Mouse (Mus musculus) CH12.LX (cell line): ENCODE results near the gene Crybg2.

Source experiments
- BHLHE40 ChIP-seq: IDR thresholded peaks from 2 replicates; pipeline ENCODE4 v1.6.1; 2011; ENCODE audit warnings: mild to moderate bottlenecking, low read depth, low read length, improper control_type of control experiment
- CHD2 ChIP-seq: IDR thresholded peaks from 2 replicates; pipeline ENCODE4 v1.6.1; 2011; ENCODE audit warnings: low read length, improper control_type of control experiment
- CTCF ChIP-seq, 2 experiments: IDR thresholded peaks in 1 of 2; conservative IDR thresholded peaks in 1 of 2; 2 replicates each; pipeline ENCODE4 v1.5.1; 2011 to 2012; ENCODE audit warnings: low read depth in 2 of 2, low read length in 2 of 2, improper control_type of control experiment in 1 of 2, inconsistent platforms in 1 of 2, mild to moderate bottlenecking in 1 of 2, moderate library complexity in 1 of 2
- E2F4 ChIP-seq: IDR thresholded peaks from 2 replicates; pipeline ENCODE4 v1.6.1; 2011; ENCODE audit warnings: low read depth, low read length, improper control_type of control experiment; ENCODE audit not compliant: insufficient replicate concordance
- MAX ChIP-seq: IDR thresholded peaks from 2 replicates; pipeline ENCODE4 v1.6.1; 2011; ENCODE audit warnings: low read length, improper control_type of control experiment
- POLR2A ChIP-seq: IDR thresholded peaks from 2 replicates; pipeline ENCODE4 v1.6.1; 2011; ENCODE audit warnings: low read depth, mild to moderate bottlenecking, improper control_type of control experiment, low read length
- SMC3 ChIP-seq: IDR thresholded peaks from 2 replicates; pipeline ENCODE4 v1.6.1; 2011; ENCODE audit warnings: low read depth, low read length, improper control_type of control experiment
- USF2 ChIP-seq: conservative IDR thresholded peaks from 2 replicates; pipeline ENCODE4 v1.6.1; 2011; ENCODE audit warnings: low read depth, low read length, improper control_type of control experiment
- ZC3H11A ChIP-seq: IDR thresholded peaks from 2 replicates; pipeline ENCODE4 v1.6.1; 2012; ENCODE audit warnings: low read depth, mild to moderate bottlenecking, inconsistent platforms, low read length, improper control_type of control experiment
- ZKSCAN1 ChIP-seq: IDR thresholded peaks from 2 replicates; pipeline ENCODE4 v1.6.1; 2012; ENCODE audit warnings: low read depth, inconsistent platforms, low read length, improper control_type of control experiment, borderline replicate concordance
- ZNF384 ChIP-seq: IDR thresholded peaks from 2 replicates; pipeline ENCODE4 v1.6.1; 2012; ENCODE audit warnings: low read depth, low read length, improper control_type of control experiment, inconsistent platforms

- TF ChIP-seq ZKSCAN1: no peak
- peak; percentile 73 to 77 for TF ChIP-seq CTCF (conservative IDR thresholded peaks at IDR 0.05 in 1 of 2, IDR thresholded peaks at IDR 0.05 in 1 of 2; ENCODE audit: low read depth in 2 of 2, low read length in 2 of 2)
- peak; percentile 71 for TF ChIP-seq SMC3
- no peak for TF ChIP-seq BHLHE40
- TF ChIP-seq USF2: no peak
- no peak for TF ChIP-seq ZC3H11A
- no peak for TF ChIP-seq MAX
- no peak for TF ChIP-seq POLR2A
- TF ChIP-seq E2F4: no peak
- TF ChIP-seq ZNF384: no peak
- no peak for TF ChIP-seq CHD2
These were observed 26.8 kb downstream of the Crybg2 start for GRCm38 (mm10) chr4:134087412-134087811.
